In the genomic region with DNA sequence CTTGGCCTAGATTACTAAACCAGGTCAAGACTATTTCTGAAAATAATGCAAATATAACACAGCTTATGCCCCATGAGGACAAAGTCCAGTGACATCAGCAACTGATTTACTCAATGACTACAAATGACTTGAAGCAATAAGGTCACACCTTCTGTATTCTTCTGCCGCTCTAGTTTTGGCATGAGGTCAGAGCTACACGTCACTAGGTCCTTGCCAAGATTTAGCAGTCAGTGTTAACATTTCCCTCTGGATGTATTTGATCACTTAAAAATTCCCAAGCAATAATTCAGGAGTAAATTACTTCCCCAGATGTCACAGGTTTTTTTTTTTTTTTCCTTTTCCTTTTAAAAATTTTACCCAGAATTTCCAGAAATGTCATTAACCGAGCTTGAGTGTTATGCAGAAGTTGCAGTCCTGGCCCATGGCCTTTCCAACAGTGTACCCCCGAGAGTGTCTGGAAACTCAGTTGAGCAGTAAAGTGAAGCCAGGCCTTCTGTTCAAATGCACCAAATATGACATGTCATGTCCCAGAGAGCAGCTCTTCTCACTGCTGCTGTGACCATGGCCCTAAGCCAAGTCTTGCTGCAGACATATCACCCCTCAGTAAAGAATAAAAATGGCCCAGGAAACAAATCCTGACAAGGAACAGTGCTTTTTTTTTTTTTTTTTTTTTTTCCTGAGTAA, we compare ENCODE assay signal across 16 mouse cellular contexts.
DNase-seq lines count a peak whose midpoint lies in the region; ATAC-seq and TF ChIP-seq lines count a peak whose summit lies in the region.
"Had no signal": no experiment of that assay in that cellular context is flagged by ENCODE, and none has a peak within 500 bp of the region (broad histone marks: within the 10 kb centered on the region; RNA-seq: fewer than 3 reads in every experiment).

No protein-coding gene starts in this region.

- no peak overlapping the region for H3K27ac ChIP-seq in forebrain, postnatal 0 days (ENCODE audit: low read depth, low read length)
- no peak overlapping the region for H3K27ac ChIP-seq in forebrain, embryonic 12.5 days
- H3K27ac ChIP-seq in limb, embryonic 13.5 days = no peak overlapping the region
- H3K27ac ChIP-seq: intestine, embryonic 15.5 days; liver, embryonic 12.5 days; midbrain, embryonic 15.5 days had no signal

- DNase-seq in forebrain, postnatal 0 days = peak; percentile 19
- DNase-seq in kidney, postnatal 14 days = peak; percentile 1
- DNase-seq in kidney, adult 8-10 months = no peak
- peak; percentile 5 for DNase-seq in brain, adult 2 months (ENCODE audit: low read depth, low spot score)
- DNase-seq: kidney, postnatal 25 days; right cerebral cortex, adult 18-20 months; spleen, adult 18-20 months; thymus, adult 2 months had no signal

- TF ChIP-seq CTCF in forebrain, postnatal 0 days (IDR thresholded peaks at IDR 0.05; ENCODE audit: low read depth) = no peak

- H3K4me3 ChIP-seq in forebrain, postnatal 0 days (ENCODE audit: low read depth, low read length) = no peak overlapping the region
- no peak overlapping the region for H3K4me3 ChIP-seq in forebrain, embryonic 12.5 days (replicated peaks)
- H3K4me3 ChIP-seq in limb, embryonic 13.5 days = no peak overlapping the region
- H3K4me3 ChIP-seq: heart, embryonic 12.5 days; intestine, embryonic 15.5 days; liver, embryonic 12.5 days; midbrain, embryonic 15.5 days had no signal

- H3K4me2 ChIP-seq in forebrain, postnatal 0 days (ENCODE audit: low read depth) = no peak overlapping the region
- no peak overlapping the region for H3K4me2 ChIP-seq in forebrain, embryonic 12.5 days
- H3K4me2 ChIP-seq in limb, embryonic 13.5 days (replicated peaks) = no peak overlapping the region
- H3K4me2 ChIP-seq: heart, embryonic 12.5 days; intestine, embryonic 15.5 days; liver, embryonic 12.5 days; midbrain, embryonic 15.5 days had no signal

- no peaks in the 10 kb centered on the region for H3K4me1 ChIP-seq in forebrain, postnatal 0 days (ENCODE audit: insufficient read depth)
- H3K4me1 ChIP-seq in forebrain, embryonic 12.5 days = no peaks in the 10 kb centered on the region
- no peaks in the 10 kb centered on the region for H3K4me1 ChIP-seq in limb, embryonic 13.5 days
- H3K4me1 ChIP-seq: heart, embryonic 12.5 days; intestine, embryonic 15.5 days; liver, embryonic 12.5 days; midbrain, embryonic 15.5 days had no signal

- no peaks in the 10 kb centered on the region for H3K27me3 ChIP-seq in forebrain, postnatal 0 days (ENCODE audit: insufficient read depth, low read length)
- no peaks in the 10 kb centered on the region for H3K27me3 ChIP-seq in forebrain, embryonic 12.5 days
- no peaks in the 10 kb centered on the region for H3K27me3 ChIP-seq in limb, embryonic 13.5 days
- H3K27me3 ChIP-seq: heart, embryonic 12.5 days; intestine, embryonic 15.5 days; liver, embryonic 12.5 days; midbrain, embryonic 15.5 days had no signal

- no peaks in the 10 kb centered on the region for H3K36me3 ChIP-seq in forebrain, postnatal 0 days (ENCODE audit: insufficient read depth)
- H3K36me3 ChIP-seq in forebrain, embryonic 12.5 days (replicated peaks) = no peaks in the 10 kb centered on the region
- no peaks in the 10 kb centered on the region for H3K36me3 ChIP-seq in limb, embryonic 13.5 days
- H3K36me3 ChIP-seq: heart, embryonic 12.5 days; intestine, embryonic 15.5 days; liver, embryonic 12.5 days; midbrain, embryonic 15.5 days had no signal

- H3K9ac ChIP-seq in forebrain, postnatal 0 days = no peak overlapping the region
- H3K9ac ChIP-seq in forebrain, embryonic 12.5 days = no peak overlapping the region
- no peak overlapping the region for H3K9ac ChIP-seq in limb, embryonic 13.5 days
- H3K9ac ChIP-seq: heart, embryonic 12.5 days; intestine, embryonic 15.5 days; liver, embryonic 12.5 days; midbrain, embryonic 15.5 days had no signal

- ATAC-seq in forebrain, postnatal 0 days = peak; percentile 78
- no peak for ATAC-seq in forebrain, embryonic 12.5 days (ENCODE audit: low FRiP score)
- peak; percentile 86 for ATAC-seq in limb, embryonic 13.5 days (ENCODE audit: low FRiP score, low read depth)
- ATAC-seq in CD4-positive, CD25-positive, alpha-beta regulatory T cell, adult 4 months = no peak
- ATAC-seq: intestine, embryonic 15.5 days; liver, embryonic 12.5 days; lung, postnatal 0 days; midbrain, embryonic 15.5 days had no signal

- no peaks in the 10 kb centered on the region for H3K9me3 ChIP-seq in forebrain, postnatal 0 days (ENCODE audit: low read length)
- no peaks in the 10 kb centered on the region for H3K9me3 ChIP-seq in forebrain, embryonic 12.5 days
- H3K9me3 ChIP-seq in limb, embryonic 13.5 days = no peaks in the 10 kb centered on the region
- H3K9me3 ChIP-seq: heart, embryonic 12.5 days; intestine, embryonic 15.5 days; liver, embryonic 12.5 days; midbrain, embryonic 15.5 days had no signal

- 65% methylated on average over 4 of the region's 4 CpGs for WGBS in forebrain, postnatal 0 days
- WGBS in forebrain, embryonic 12.5 days = 92% methylated on average over 4 of the region's 4 CpGs
- 40% methylated on average over 4 of the region's 4 CpGs for WGBS in limb, embryonic 13.5 days

Comparison
In these comparisons a context has a peak if more than half of its experiments do, and no peak if none do; other contexts are left out.
1. ATAC-seq: peak in forebrain, postnatal 0 days (single experiment) and limb, embryonic 13.5 days (single experiment); none in forebrain, embryonic 12.5 days (single experiment) and CD4-positive, CD25-positive, alpha-beta regulatory T cell, adult 4 months (single experiment).
2. DNase-seq: peak in forebrain, postnatal 0 days (single experiment), kidney, postnatal 14 days (single experiment) and brain, adult 2 months (single experiment); none in kidney, adult 8-10 months (0 of 2).